Mouse (Mus musculus) left cerebral cortex, adult 9 months (tissue): Measurements from ENCODE around the gene Kcnc1.

Experiments used
- DNase-seq, 2 experiments: peaks; one replicate each; pipeline ENCODE4 v3.0.0; 2022; ENCODE audit warnings: low spot score in 2 of 2

Kcnc1 gene

GRCm38 (mm10) chr7:46393718-46394511, 2.4 kb upstream of the Kcnc1 start:
- DNase-seq, result no peak

- no peak for DNase-seq
These were observed 1.4 kb upstream of the Kcnc1 start for GRCm38 (mm10) chr7:46394933-46395332.

- DNase-seq, result no peak
These were observed 726 bp upstream of the Kcnc1 start for GRCm38 (mm10) chr7:46395571-46395970.

GRCm38 (mm10) chr7:46396928-46397731, 833 bp downstream of the Kcnc1 start:
- DNase-seq, result peak in 1 of 2 experiments; percentile 66

GRCm38 (mm10) chr7:46397732-46398333, 1.5 kb downstream of the Kcnc1 start:
- no peak for DNase-seq

GRCm38 (mm10) chr7:46398612-46399011, 2.3 kb downstream of the Kcnc1 start:
- no peak for DNase-seq

- no peak for DNase-seq
These were observed 3.4 kb downstream of the Kcnc1 start for GRCm38 (mm10) chr7:46399676-46400075.

GRCm38 (mm10) chr7:46400346-46400745, 4.0 kb downstream of the Kcnc1 start:
- DNase-seq, result no peak

- no peak for DNase-seq
These were observed 5.3 kb downstream of the Kcnc1 start for GRCm38 (mm10) chr7:46401371-46402180.

- no peak for DNase-seq
These were observed 7.6 kb downstream of the Kcnc1 start for GRCm38 (mm10) chr7:46403616-46404485.

- DNase-seq, result no peak
These were observed 8.5 kb downstream of the Kcnc1 start for GRCm38 (mm10) chr7:46404756-46405155.

- no peak for DNase-seq
These were observed 12.3 kb downstream of the Kcnc1 start for GRCm38 (mm10) chr7:46408606-46409005.

GRCm38 (mm10) chr7:46409204-46409789, 13.0 kb downstream of the Kcnc1 start:
- DNase-seq, result no peak

- DNase-seq, result no peak
These were observed 14.4 kb downstream of the Kcnc1 start for GRCm38 (mm10) chr7:46410727-46411126.

- peak; percentile 38 to 56 for DNase-seq
These were observed 16.5 kb downstream of the Kcnc1 start for GRCm38 (mm10) chr7:46412823-46413222.

- DNase-seq, result no peak
These were observed 17.8 kb downstream of the Kcnc1 start for GRCm38 (mm10) chr7:46413959-46414725.

GRCm38 (mm10) chr7:46415818-46416425, 19.6 kb downstream of the Kcnc1 start:
- DNase-seq, result peak in 1 of 2 experiments; percentile 46

GRCm38 (mm10) chr7:46417467-46417866, 21.2 kb downstream of the Kcnc1 start:
- no peak for DNase-seq

GRCm38 (mm10) chr7:46418102-46418622, 21.9 kb downstream of the Kcnc1 start:
- no peak for DNase-seq
